Mouse (Mus musculus) hindbrain, embryonic 12.5 days (tissue): ENCODE measurements around the gene Wdsub1. TPM values are rescaled to one million over a fixed set of nuclear protein-coding genes. Genes with fewer than 3 reads are reported as not detected.
"Not testable (repeated sequence)": the region's sequence is repeated elsewhere in the genome, so short reads cannot be mapped to it uniquely, and the experiment has no call there.

Experiments used
- ATAC-seq: fragments of 200-750 bp; cut with Nextera tagmentation; 2 replicates; pipeline ENCODE4 v1.8.0; 2017; ENCODE audit warnings: moderate TSS enrichment; ENCODE audit not compliant: low FRiP score
- H3K27ac ChIP-seq: fragments of 300-500 bp; sonication (generic); 2 replicates; pipeline ENCODE4 v1.5.1; 2016; ENCODE audit warnings: mild to moderate bottlenecking
- H3K27me3 ChIP-seq: fragments of 300-500 bp; sonication (generic); 2 replicates; pipeline ENCODE4 v1.6.1; 2016; ENCODE audit warnings: mild to moderate bottlenecking
- H3K36me3 ChIP-seq: fragments of 300-500 bp; sonication (generic); 2 replicates; pipeline ENCODE4 v1.6.1; 2016; ENCODE audit warnings: mild to moderate bottlenecking
- H3K4me1 ChIP-seq: fragments of 300-500 bp; sonication (generic); 2 replicates; pipeline ENCODE4 v1.6.1; 2016
- H3K4me2 ChIP-seq: fragments of 300-500 bp; sonication (generic); replicated peaks from 2 replicates; pipeline ENCODE4 v1.6.1; 2016; ENCODE audit warnings: mild to moderate bottlenecking
- H3K4me3 ChIP-seq: fragments of 300-500 bp; sonication (generic); 2 replicates; pipeline ENCODE4 v1.5.1; 2016; ENCODE audit warnings: mild to moderate bottlenecking
- H3K9ac ChIP-seq: fragments of 300-500 bp; sonication (generic); 2 replicates; pipeline ENCODE4 v1.6.1; 2016; ENCODE audit warnings: mild to moderate bottlenecking, moderate library complexity
- H3K9me3 ChIP-seq: fragments of 300-500 bp; sonication (generic); replicated peaks from 2 replicates; pipeline ENCODE4 v1.6.1; 2016; ENCODE audit warnings: mild to moderate bottlenecking
- WGBS: fragments of 180-500 bp; shearing (Covaris S2); methylation state at CpG from one replicate; pipeline ENCODE4 v1.1.7; 2016; 5-methylcytosine and 5-hydroxymethylcytosine counted together
- polyA plus RNA-seq: library from polyadenylated mRNA; unstranded; fragments of >200 nt; fragmentation: Nextera tagmentation; extraction: Ambion mirVana; gene quantifications from 2 replicates; pipeline ENCODE4 v1.2.1, GENCODE M21; 2016

The Wdsub1 gene
- polyA plus RNA-seq, 1 experiment from 2014 or later, result 21.7 TPM

DNA sequence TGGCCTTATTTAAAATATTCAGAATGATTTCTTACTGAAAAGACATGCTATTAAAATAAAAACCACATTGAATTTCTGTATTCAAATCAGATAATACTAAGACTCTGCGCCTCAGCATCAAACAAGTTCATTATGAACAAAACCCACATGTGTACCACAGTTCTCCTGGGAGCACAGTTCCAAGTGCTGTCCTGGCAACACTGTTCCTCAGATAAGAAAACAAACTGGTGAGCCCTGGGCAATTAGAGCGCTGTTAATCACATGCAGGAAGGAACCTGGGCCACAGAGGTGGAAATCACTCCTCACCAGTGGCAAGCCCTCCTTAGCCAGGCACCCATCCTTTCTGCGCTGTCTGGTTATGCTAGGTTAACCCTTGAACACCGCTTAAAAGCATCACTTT, 5.1 kb downstream of the Wdsub1 start:
- Histone ChIP-seq H3K36me3 (no peaks in the 10 kb centered on the region), H3K27me3 (no peaks in the 10 kb centered on the region), H3K4me1 (no peaks in the 10 kb centered on the region), H3K9me3 (no peaks in the 10 kb centered on the region), H3K4me3 (no peak overlapping the region), H3K4me2 (no peak overlapping the region), H3K9ac (no peak overlapping the region), H3K27ac (peak overlapping the region; percentile 30; the same call in 1 of the 2 replicates)
- WGBS, result 84% methylated on average over 4 of the region's 4 CpGs
- no peak; the same call in 1 of the 2 replicates for ATAC-seq

DNA sequence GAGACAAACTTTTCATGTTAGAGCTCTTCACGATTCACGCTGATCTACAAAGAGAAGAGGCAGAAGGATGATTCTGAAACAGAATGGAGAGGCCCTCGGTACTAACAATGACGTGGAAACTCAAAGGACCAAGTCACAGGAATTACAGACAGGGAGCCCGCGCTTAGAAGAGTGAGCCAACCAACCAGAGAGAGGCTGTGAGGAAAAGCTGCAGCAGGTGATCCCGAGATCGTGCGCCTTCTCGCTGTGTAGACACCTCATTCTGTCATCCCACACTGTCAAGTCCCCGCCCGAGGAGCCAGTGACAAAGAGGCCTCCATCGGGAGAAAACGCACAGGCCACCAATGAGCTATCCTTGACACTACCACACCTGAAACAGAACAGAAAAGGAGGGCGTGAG, 5.9 kb downstream of the Wdsub1 start:
- Histone ChIP-seq H3K4me2 (no peak overlapping the region), H3K4me1 (no peaks in the 10 kb centered on the region), H3K27me3 (no peaks in the 10 kb centered on the region), H3K36me3 (peaks cover 3% of the 10 kb centered on the region), H3K9me3 (no peaks in the 10 kb centered on the region), H3K4me3 (no peak overlapping the region), H3K27ac (no peak overlapping the region), H3K9ac (no peak overlapping the region)
- ATAC-seq, result no peak
- WGBS, result 89% methylated on average over 15 of the region's 15 CpGs

DNA sequence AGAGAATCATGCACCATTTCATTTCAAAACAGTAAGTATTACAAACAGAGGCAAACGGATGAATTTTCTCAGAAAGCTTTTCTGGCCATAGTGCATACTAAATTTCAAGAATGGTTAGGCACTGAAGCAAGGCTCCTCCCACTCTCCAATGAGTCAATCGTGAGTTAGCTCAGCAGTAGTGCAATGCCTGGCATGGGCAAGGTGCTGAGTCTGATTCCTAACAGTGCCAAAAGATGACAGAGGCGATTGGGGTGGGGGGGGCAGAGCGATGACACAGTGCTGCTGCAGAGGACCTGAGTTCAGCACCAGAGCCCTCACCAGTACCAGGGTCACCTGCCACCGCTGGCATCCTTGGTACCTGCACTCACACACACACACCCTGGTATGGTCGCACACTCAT, 11.9 kb downstream of the Wdsub1 start:
- Histone ChIP-seq H3K4me3 (no peak overlapping the region), H3K4me2 (no peak overlapping the region), H3K4me1 (no peaks in the 10 kb centered on the region), H3K9me3 (no peaks in the 10 kb centered on the region), H3K9ac (no peak overlapping the region), H3K36me3 (peaks cover 5% of the 10 kb centered on the region), H3K27ac (no peak overlapping the region), H3K27me3 (no peaks in the 10 kb centered on the region)
- 90% methylated on average over 6 of the region's 6 CpGs for WGBS
- ATAC-seq, result no peak

DNA sequence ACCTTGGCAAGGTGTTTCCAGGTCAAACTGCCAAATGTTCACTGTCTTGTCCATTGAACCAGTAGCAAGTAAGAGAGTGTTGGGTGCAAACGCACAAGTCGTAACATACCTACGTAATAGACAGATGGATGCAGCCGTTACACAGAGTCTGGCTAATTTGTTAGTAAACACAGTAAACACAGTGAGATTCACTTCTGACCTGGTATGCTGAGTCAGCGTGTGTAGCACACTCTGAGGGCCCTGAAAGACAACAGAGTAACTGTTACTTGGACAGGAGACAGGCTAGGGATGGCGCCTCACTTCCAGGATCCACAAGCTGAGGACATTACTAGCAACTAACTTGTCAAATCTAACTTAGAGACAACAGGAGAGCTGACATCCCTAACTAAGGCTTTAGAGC, 19.8 kb downstream of the Wdsub1 start:
- WGBS, result 91% methylated on average over 6 of the region's 6 CpGs
- H3K4me1 ChIP-seq, result 0 out of 2 replicates have a peak, but pooled peaks cover 3% of the 10 kb centered on the region

DNA sequence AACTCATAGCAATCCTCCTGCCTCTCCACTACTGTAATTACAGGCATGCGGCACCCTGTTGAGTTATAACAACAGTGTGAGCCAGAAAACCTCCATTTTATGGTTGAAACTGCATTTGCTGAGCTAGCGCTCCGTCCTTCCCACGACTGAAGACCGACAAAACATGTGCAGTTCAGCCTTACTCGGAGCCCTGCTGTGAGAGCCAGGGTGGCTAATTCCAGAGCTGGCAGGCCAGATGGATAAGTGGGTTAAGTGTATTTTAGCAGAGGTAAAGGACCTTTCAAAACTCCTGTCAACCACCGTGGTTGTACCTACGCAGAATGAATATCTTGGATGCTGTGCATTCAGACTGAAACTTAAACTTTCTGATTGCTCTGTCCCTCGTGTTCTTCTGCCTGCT, 28.0 kb downstream of the Wdsub1 start:
- Histone ChIP-seq H3K4me2 (no peak overlapping the region), H3K27ac (no peak overlapping the region), H3K4me3 (no peak overlapping the region), H3K36me3 (peaks cover 9% of the 10 kb centered on the region; the same call in 1 of the 2 replicates), H3K27me3 (no peaks in the 10 kb centered on the region), H3K9ac (no peak overlapping the region), H3K9me3 (no peaks in the 10 kb centered on the region), H3K4me1 (0 out of 2 replicates have a peak, but pooled peaks cover 1% of the 10 kb centered on the region)
- no peak for ATAC-seq
- WGBS, result 78% methylated on average over 9 of the region's 9 CpGs

More for the DNA sequence above, 19.8 kb downstream of the Wdsub1 start:
- H3K4me3 ChIP-seq, result no peak overlapping the region
- ATAC-seq, result no peak
- H3K27me3 ChIP-seq, result no peaks in the 10 kb centered on the region
- no peak overlapping the region for H3K9ac ChIP-seq
- no peak overlapping the region for H3K4me2 ChIP-seq
- H3K36me3 ChIP-seq, result no peaks in the 10 kb centered on the region
- no peaks in the 10 kb centered on the region for H3K9me3 ChIP-seq
- no peak overlapping the region for H3K27ac ChIP-seq

DNA sequence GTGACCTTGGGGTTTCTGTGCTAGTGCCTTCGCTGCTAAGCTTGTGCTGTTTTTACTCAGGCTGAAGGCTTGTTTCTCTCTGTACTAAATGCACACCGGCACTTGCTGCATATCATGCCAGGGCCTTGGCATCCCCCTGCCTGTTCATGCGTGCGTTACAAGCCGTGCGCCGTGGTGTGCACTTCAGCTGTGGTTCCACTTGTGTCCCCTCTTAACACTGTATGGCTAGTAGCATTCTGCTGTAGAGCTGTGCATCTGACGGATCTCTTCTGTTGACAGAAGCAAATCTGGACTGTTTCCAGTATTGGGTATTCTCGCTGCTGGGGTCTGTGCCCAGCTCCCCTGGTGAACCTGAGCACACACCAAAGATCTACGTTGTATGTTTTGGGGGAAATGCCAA, 28.8 kb downstream of the Wdsub1 start:
- Histone ChIP-seq H3K9ac (no peak overlapping the region), H3K4me2 (no peak overlapping the region)
- 93% methylated on average over 10 of the region's 10 CpGs for WGBS

DNA sequence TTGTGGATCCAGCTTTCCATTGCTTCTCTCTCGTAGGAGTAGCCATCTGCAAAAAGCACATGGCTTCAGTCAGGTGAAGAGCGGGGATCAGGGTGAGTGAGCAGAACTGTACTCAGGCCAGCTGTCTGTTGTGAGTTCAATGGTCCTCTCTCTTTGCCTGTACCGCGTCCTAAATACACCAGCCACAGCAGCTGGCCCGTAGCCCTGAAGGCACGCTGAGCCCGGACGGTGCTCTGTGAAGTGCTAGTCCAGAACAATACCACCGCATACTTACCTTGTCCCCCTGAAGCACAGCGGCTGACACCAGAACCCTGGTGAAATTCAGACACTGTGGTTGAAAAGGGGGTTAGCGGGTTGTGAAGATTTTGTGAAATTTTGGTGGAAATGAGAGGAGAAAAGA, 29.5 kb downstream of the Wdsub1 start:
- no peak overlapping the region for H3K9ac ChIP-seq
- 0 out of 2 replicates have a peak, but pooled peaks cover 2% of the 10 kb centered on the region for H3K4me1 ChIP-seq
- no peak overlapping the region for H3K4me2 ChIP-seq
- H3K9me3 ChIP-seq, result no peaks in the 10 kb centered on the region
- ATAC-seq, result 0 out of 2 replicates have a peak, but pooled peaks have one; percentile 52
- H3K4me3 ChIP-seq, result no peak overlapping the region
- peaks cover 9% of the 10 kb centered on the region; the same call in 1 of the 2 replicates for H3K36me3 ChIP-seq
- H3K27me3 ChIP-seq, result no peaks in the 10 kb centered on the region
- no peak overlapping the region for H3K27ac ChIP-seq
- 79% methylated on average over 11 of the region's 11 CpGs for WGBS

More for the DNA sequence above, 28.8 kb downstream of the Wdsub1 start:
- Histone ChIP-seq H3K27ac (no peak overlapping the region), H3K4me3 (no peak overlapping the region), H3K4me1 (no peaks in the 10 kb centered on the region), H3K9me3 (no peaks in the 10 kb centered on the region), H3K36me3 (peaks cover 9% of the 10 kb centered on the region; the same call in 1 of the 2 replicates), H3K27me3 (no peaks in the 10 kb centered on the region)
- no peak for ATAC-seq

DNA sequence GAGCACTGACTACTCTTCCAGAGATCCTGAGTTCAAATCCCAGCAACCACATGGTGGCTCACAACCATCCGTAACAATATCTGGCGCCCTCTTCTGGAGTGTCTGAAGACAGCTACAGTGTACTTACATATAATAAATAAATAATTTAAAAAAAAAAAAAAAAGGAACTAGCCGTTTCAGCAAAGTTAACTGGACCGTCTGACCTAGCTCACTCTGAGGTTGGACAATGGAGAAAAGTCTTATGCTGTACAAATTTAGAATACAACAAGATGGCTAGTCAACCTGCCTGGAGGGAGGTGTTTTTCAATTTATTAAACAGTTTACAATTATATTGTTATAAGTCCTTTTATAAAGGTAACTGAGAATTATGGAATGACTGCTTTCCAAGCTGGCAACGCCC, 30.5 kb downstream of the Wdsub1 start:
- H3K36me3 ChIP-seq, H3K27me3 ChIP-seq, ATAC-seq, H3K9ac ChIP-seq, H3K4me1 ChIP-seq, H3K9me3 ChIP-seq, H3K4me2 ChIP-seq, H3K27ac ChIP-seq, H3K4me3 ChIP-seq: not testable (repeated sequence)
- WGBS, result 87% methylated on average over 3 of the region's 5 CpGs

DNA sequence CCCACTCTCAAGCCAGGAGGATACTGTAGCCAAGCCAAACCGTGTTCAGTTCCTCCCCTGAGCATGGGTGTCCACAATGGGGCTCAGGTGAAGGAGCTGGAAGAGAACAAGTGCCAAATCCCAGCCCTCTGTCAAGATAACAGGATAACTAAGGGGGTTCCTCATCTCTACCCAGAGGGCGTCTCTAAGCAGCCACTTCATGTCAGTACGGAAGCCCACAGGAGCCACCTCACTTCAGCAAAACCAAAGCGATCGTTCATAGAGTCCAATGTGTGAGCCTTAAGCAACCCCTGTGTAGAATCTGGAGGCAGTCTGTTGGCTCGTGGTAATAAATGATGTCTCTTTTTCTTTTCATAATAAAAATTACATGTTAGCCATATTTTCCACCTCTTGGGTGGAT, 38.5 kb downstream of the Wdsub1 start:
- WGBS, result 91% methylated on average over 6 of the region's 6 CpGs
- ATAC-seq, result no peak
- Histone ChIP-seq H3K4me1 (peaks cover 15% of the 10 kb centered on the region), H3K27ac (no peak overlapping the region), H3K9me3 (no peaks in the 10 kb centered on the region), H3K4me2 (no peak overlapping the region), H3K36me3 (peaks cover 9% of the 10 kb centered on the region), H3K4me3 (no peak overlapping the region), H3K27me3 (no peaks in the 10 kb centered on the region), H3K9ac (no peak overlapping the region)

DNA sequence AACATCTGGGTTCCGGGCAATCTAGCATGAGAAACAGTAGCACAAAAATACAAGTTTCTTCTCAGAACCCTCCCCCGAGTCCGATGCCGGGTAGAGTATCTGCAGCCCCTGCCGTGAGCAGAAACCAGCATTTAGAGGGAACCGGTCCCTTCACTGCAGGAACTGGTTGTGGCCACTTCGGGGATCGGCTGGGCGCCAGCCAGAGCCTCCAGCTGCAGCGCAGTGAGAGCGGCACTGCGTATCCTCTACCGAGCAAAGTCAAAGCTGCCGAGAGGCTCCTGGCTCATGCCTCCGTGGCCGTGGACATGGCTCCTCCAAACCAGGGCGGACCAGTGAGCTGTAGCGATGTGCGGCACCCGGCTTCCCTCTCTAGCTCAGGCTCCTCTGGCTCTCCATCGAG, 39.2 kb downstream of the Wdsub1 start:
- Histone ChIP-seq H3K36me3 (peaks cover 9% of the 10 kb centered on the region), H3K9me3 (no peaks in the 10 kb centered on the region), H3K4me2 (no peak overlapping the region), H3K4me1 (peaks cover 13% of the 10 kb centered on the region), H3K4me3 (no peak overlapping the region), H3K9ac (no peak overlapping the region), H3K27me3 (no peaks in the 10 kb centered on the region), H3K27ac (no peak overlapping the region)
- no peak for ATAC-seq
- 83% methylated on average over 21 of the region's 21 CpGs for WGBS

DNA sequence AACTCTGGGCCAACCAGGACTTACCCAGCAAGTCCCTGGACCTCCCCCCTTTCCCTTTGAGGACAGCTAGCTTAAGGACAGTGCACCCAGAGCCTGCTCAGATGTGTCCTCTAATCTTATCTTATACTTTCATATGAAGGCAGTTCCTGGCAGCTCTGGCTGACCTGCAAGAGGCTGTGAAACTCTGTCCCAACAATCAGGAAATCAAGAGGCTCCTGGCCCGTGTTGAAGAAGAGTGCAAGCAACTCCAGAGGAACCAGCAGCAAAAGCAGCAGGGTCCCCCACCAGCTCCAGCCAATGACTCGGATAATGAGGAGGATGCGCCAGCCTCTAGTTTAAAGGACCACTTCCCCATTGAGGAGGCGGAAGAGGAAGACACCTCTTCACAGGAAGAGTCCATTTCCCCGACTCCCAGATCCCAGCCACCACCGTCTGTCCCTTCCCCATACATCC, 39.8 kb downstream of the Wdsub1 start:
- H3K27ac ChIP-seq, result no peak overlapping the region
- no peak for ATAC-seq
- H3K4me3 ChIP-seq, result no peak overlapping the region
- H3K4me2 ChIP-seq, result no peak overlapping the region
- H3K36me3 ChIP-seq, result peaks cover 10% of the 10 kb centered on the region
- H3K9ac ChIP-seq, result no peak overlapping the region
- peaks cover 13% of the 10 kb centered on the region for H3K4me1 ChIP-seq
- WGBS, result 78% methylated on average over 6 of the region's 6 CpGs
- H3K27me3 ChIP-seq, result no peaks in the 10 kb centered on the region
- no peaks in the 10 kb centered on the region for H3K9me3 ChIP-seq

DNA sequence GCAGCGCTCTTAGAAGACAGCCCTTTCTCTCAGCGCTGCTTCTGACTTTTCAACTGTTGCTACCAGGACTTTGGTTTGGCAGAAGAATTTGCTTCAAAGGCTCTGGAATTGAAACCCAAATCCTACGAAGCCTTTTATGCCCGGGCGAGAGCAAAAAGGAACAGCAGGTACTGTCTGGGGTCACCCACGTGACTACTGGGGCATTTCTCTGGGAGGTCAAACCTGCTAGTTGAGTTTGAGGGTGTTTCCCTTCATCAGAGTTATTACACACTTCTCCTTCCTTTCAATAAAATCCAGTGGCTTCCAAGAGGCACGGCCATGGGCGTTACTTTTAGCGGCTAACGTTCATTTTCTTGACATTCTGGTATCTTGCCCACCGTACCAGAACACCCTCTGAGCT, 40.4 kb downstream of the Wdsub1 start:
- WGBS, result 81% methylated on average over 11 of the region's 11 CpGs
- no peak overlapping the region for H3K9ac ChIP-seq
- H3K4me3 ChIP-seq, result no peak overlapping the region
- H3K4me1 ChIP-seq, result peaks cover 13% of the 10 kb centered on the region
- no peak for ATAC-seq
- no peak overlapping the region for H3K4me2 ChIP-seq
- no peaks in the 10 kb centered on the region for H3K27me3 ChIP-seq
- no peaks in the 10 kb centered on the region for H3K9me3 ChIP-seq
- H3K27ac ChIP-seq, result no peak overlapping the region
- H3K36me3 ChIP-seq, result peaks cover 13% of the 10 kb centered on the region

DNA sequence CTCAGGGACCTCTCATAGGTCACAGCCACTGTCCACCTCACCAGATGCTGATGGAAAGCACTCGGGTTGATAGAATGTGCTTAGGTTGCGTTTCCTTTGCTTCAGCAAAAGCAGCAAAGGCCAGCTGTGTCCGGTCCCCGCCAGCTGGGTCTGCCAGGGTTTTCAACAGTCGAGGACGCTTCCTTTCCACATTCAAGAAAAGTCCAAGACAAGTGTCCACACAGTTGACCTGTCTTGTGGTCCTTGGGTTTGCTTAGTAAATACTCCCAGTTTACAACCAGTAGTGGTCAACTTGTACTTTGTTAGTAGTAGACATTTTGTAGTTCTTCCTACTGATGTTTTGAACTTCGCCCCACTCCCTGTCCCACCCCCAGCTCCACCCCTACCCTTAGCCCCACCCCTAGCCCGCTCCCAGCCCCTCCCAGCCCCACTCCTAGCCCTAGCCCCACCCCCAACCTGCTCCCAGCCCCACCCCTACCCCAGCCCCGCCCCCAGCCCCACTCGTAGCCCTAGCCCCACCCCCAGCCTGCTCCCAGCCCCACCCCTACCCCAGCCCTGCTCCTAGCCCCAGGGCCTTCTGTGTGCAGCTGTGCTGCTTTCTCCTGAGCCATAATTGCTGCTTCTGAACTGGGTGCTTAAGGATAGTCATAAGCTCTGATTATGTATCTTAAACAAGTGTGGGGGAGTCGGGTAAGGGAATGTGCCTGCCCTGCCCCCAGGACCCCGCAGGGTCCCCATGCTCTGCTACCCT, 41.0 kb downstream of the Wdsub1 start:
- Histone ChIP-seq H3K4me2 (no peak overlapping the region), H3K27ac (peak overlapping the region; percentile 52), H3K27me3 (no peaks in the 10 kb centered on the region), H3K9me3 (no peaks in the 10 kb centered on the region), H3K4me1 (peaks cover 13% of the 10 kb centered on the region), H3K4me3 (no peak overlapping the region), H3K36me3 (peaks cover 18% of the 10 kb centered on the region), H3K9ac (no peak overlapping the region)
- no peak for ATAC-seq
- 65% methylated on average over 12 of the region's 12 CpGs for WGBS
